Comparison of ENCODE assay signal across 10 mouse cellular contexts in the genomic region with DNA sequence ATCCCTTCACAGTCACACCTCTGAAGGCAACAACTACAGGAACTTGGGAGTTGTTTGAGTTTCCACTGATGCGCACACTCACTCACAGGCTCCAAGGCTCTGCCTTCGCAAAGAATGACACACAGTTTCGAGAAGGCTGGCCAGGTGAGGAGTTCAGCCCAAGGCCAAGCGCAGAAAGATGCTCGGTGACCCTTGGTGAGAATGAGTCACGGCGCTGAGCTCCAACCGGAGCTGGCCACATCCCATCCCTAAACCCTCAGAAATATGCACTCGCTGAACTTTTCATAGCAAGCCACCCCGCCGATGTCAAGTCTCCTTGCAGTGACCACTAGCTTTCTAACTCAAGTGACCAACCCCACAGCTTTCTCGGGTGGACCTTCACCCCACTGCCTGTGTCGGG.
"Had no signal": no experiment of that assay in that cellular context is flagged by ENCODE, and none has a peak within 500 bp of the region (broad histone marks: within the 10 kb centered on the region; RNA-seq: fewer than 3 reads in every experiment).

No protein-coding gene starts in this region.

- DNase-seq: forebrain, postnatal 0 days; heart, postnatal 14 days; heart, postnatal 4 days; kidney, adult 11 months; kidney, adult 2 months; kidney, adult 9 months; kidney, postnatal 14 days; layer of hippocampus, adult 9-11 months; layer of hippocampus, postnatal 36 days; left cerebral cortex, postnatal 4 days had no signal
